Mouse (Mus musculus): ENCODE results near the gene Nmt1. TPM values are rescaled to one million over a fixed set of nuclear protein-coding genes. Genes with fewer than 3 reads are reported as not detected.
A peak's percentile ranks its signal among the peaks of the same experiment; 100 is the strongest.

Nmt1 gene
- total and polyA plus RNA-seq, 3 experiments = 29.8 to 147 (median 70.5) TPM

DNA sequence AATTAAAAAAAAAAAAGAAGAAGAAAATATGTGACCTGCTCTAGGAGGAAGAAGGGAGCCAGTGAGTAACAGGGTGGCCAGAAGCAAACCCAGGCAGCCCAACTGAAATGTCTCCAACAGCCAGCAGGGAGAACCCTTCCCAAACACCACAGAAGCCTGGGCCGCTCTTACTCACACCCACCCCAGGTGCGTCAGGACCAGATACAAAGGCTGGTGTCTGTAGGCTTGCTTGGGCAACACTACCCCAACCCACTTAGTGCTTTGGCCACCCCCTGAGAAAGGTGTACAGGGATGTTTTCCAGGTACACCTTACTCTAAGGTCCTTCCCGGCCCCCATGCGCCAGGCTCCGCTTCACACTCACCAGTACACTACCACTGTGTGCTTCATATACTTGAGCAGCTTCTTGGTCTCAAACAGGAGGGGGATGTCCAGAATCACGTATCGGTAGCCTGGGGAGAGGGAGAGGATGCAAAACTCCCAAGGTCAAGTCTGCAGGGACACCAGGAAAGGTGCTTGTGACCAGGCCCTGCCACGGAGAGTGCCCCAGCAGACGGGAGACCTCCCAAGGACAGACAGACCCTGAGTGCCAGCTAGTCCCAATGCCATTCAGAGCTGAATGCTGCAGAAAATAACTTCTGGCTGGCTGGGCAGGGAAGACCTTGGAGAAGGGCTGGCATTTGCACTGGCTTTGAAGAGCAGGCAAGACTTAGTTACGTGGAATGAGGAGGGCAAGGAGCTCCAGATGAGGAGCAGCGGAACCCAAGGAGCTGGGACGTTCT lies 30.8 kb upstream of the Nmt1 start:
- no peak for DNase-seq (ENCODE audit: low read depth, low spot score)
- peaks cover 2% of the 10 kb centered on the region for H3K79me2 ChIP-seq (ENCODE audit: control insufficient read depth, insufficient read depth, low read length, poor library complexity)
- H3K36me3 ChIP-seq (ENCODE audit: control insufficient read depth in 1 of 2, insufficient read depth in 2 of 2, low read length in 2 of 2) = peaks cover 5 to 23% of the 10 kb centered on the region in 2 experiments; a peak in 3 of 4 replicates
- H3K9me3 ChIP-seq (replicated peaks; ENCODE audit: insufficient read depth, low read length) = no peaks in the 10 kb centered on the region
- no peaks in the 10 kb centered on the region for H3K27me3 ChIP-seq (ENCODE audit: control insufficient read depth in 1 of 2, insufficient read depth in 2 of 2, low read length in 2 of 2)
- peaks cover 17 to 26% of the 10 kb centered on the region in 2 experiments for H3K4me1 ChIP-seq (ENCODE audit: control insufficient read depth in 1 of 2, insufficient read depth in 2 of 2, low read length in 2 of 2)
- H3K4me3 ChIP-seq (ENCODE audit: control insufficient read depth in 1 of 2, insufficient read depth in 1 of 2, low read depth in 2 of 2, low read length in 2 of 2) = no peak overlapping the region
- peak overlapping the region; percentile 99 for H3K27ac ChIP-seq (ENCODE audit: control insufficient read depth, low read depth, low read length)
- peak overlapping the region; percentile 70 for H3K9ac ChIP-seq (ENCODE audit: control insufficient read depth, low read depth, low read length, poor library complexity, severe bottlenecking)
- no peak for TF ChIP-seq ETS1 (IDR thresholded peaks at IDR 0.05; ENCODE audit: low read depth, low read length)
- TF ChIP-seq TBP (IDR thresholded peaks at IDR 0.05; ENCODE audit: low read depth, low read length) = no peak
- no peak for TF ChIP-seq SMC3 (IDR thresholded peaks at IDR 0.05; ENCODE audit: low read depth, low read length)
- TF ChIP-seq MAX (IDR thresholded peaks at IDR 0.05; ENCODE audit: low read length) = no peak
- no peak for TF ChIP-seq TCF12 (IDR thresholded peaks at IDR 0.05; ENCODE audit: low read depth, low read length)
- TF ChIP-seq HCFC1 (IDR thresholded peaks at IDR 0.05; ENCODE audit: low read depth, low read length) = no peak
- TF ChIP-seq MAZ (IDR thresholded peaks at IDR 0.05; ENCODE audit: low read depth, low read length) = no peak
- no peak for TF ChIP-seq MYC (IDR thresholded peaks at IDR 0.05; ENCODE audit: low read depth, low read length)
- TF ChIP-seq UBTF (IDR thresholded peaks at IDR 0.05; ENCODE audit: borderline replicate concordance, insufficient read depth, low read depth, low read length) = no peak
- TF ChIP-seq SIN3A (IDR thresholded peaks at IDR 0.05; ENCODE audit: low read length) = no peak
- no peak for TF ChIP-seq KAT2A (conservative IDR thresholded peaks at IDR 0.05; ENCODE audit: low read depth, low read length)
- TF ChIP-seq CHD1 (IDR thresholded peaks at IDR 0.05; ENCODE audit: low read depth, low read length) = no peak
- no peak for TF ChIP-seq E2F4 (IDR thresholded peaks at IDR 0.05; ENCODE audit: borderline replicate concordance, low read depth, low read length)
- no peak for TF ChIP-seq RCOR1 (IDR thresholded peaks at IDR 0.05; ENCODE audit: low read depth, low read length)
- TF ChIP-seq MEF2A (IDR thresholded peaks at IDR 0.05; ENCODE audit: extremely low read depth, insufficient replicate concordance, low read depth, low read length, poor library complexity, severe bottlenecking) = no peak

DNA sequence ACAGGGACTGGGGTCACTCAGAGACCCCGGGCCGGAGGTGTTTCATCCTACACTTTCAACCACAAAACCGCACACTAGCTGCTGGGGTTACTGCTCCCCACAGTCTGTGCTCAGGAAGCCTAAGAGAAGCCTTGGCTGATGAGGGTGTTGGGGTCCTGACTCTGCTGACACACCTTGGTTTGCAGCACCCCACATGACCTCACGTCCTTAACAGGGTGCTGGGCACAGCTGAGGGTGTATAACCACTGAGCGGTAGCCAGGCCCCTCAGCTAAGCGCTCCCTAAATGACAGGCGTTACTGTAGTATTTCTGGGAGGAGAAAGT lies 29.8 kb upstream of the Nmt1 start:
- peaks cover 5 to 23% of the 10 kb centered on the region in 2 experiments; a peak in 3 of 4 replicates for H3K36me3 ChIP-seq (ENCODE audit: control insufficient read depth in 1 of 2, insufficient read depth in 2 of 2, low read length in 2 of 2)
- peak overlapping the region; percentile 70 for H3K9ac ChIP-seq (ENCODE audit: control insufficient read depth, low read depth, low read length, poor library complexity, severe bottlenecking)

More for the DNA sequence above, 29.8 kb upstream of the Nmt1 start:
- Histone ChIP-seq H3K27me3 (ENCODE audit: control insufficient read depth in 1 of 2, insufficient read depth in 2 of 2, low read length in 2 of 2) (no peaks in the 10 kb centered on the region), H3K4me3 (ENCODE audit: control insufficient read depth in 1 of 2, insufficient read depth in 1 of 2, low read depth in 2 of 2, low read length in 2 of 2) (peak overlapping the region; percentile 20 to 41; a peak in 3 of 4 replicates), H3K4me1 (ENCODE audit: control insufficient read depth in 1 of 2, insufficient read depth in 2 of 2, low read length in 2 of 2) (peaks cover 17 to 26% of the 10 kb centered on the region in 2 experiments), H3K79me2 (ENCODE audit: control insufficient read depth, insufficient read depth, low read length, poor library complexity) (peaks cover 2% of the 10 kb centered on the region), H3K27ac (ENCODE audit: control insufficient read depth, low read depth, low read length) (peak overlapping the region; percentile 99), H3K9me3 (replicated peaks; ENCODE audit: insufficient read depth, low read length) (no peaks in the 10 kb centered on the region)
- no peak for DNase-seq (ENCODE audit: low read depth, low spot score)
- TF ChIP-seq POLR2A (IDR thresholded peaks at IDR 0.05; ENCODE audit: control insufficient read depth in 1 of 2, insufficient read depth in 1 of 2, low read depth in 1 of 2, low read length in 2 of 2, poor library complexity in 1 of 2) = 0 out of 4 replicates have a peak, but pooled peaks of 1 of the 2 experiments have one; percentile 32
- TF ChIP-seq KAT2A (conservative IDR thresholded peaks at IDR 0.05; ENCODE audit: low read depth, low read length) = no peak
- no peak for TF ChIP-seq GATA1 (IDR thresholded peaks at IDR 0.05; ENCODE audit: low read depth, low read length)

Measured in MEL (cell line).